Mouse (Mus musculus) urinary bladder, adult 18-20 months (tissue): ENCODE measurements around the gene Csf2rb.
"Not testable (repeated sequence)": the region's sequence is repeated elsewhere in the genome, so short reads cannot be mapped to it uniquely, and the experiment has no call there.

ENCODE experiments used
- DNase-seq, 2 experiments: peaks; one replicate each; pipeline ENCODE4 v3.0.0; 2022; ENCODE audit warnings: low spot score in 2 of 2, mixed read lengths in 2 of 2

Csf2rb gene

DNA sequence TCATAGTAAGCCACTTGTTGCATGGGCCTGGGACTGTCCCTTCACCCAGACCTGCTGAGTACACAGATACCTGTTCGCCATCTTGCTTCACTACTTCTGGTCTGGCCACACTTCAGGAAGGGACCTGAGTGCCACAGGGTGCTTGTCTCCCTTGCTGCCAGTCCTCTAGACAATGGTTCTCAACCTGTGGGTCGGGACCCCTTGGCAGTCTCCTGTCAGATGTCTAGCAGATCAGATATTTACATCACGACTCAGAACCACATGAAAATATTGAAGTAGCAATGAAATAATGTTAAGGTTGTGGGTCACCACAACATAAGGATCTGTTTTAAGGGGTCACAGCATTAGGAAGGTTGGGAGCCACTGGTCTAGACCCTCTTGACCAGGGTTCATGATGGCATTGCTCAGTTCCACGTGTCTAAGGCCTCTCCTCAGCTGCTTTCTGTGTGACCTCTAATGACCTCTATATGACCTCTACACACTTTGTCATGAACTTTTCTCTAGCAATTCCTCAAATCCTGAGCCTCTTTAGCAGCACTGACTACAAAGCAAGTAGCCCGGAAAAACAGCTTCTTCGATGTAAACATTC lies 2.3 kb downstream of the Csf2rb start:
- DNase-seq = not testable (repeated sequence)

DNA sequence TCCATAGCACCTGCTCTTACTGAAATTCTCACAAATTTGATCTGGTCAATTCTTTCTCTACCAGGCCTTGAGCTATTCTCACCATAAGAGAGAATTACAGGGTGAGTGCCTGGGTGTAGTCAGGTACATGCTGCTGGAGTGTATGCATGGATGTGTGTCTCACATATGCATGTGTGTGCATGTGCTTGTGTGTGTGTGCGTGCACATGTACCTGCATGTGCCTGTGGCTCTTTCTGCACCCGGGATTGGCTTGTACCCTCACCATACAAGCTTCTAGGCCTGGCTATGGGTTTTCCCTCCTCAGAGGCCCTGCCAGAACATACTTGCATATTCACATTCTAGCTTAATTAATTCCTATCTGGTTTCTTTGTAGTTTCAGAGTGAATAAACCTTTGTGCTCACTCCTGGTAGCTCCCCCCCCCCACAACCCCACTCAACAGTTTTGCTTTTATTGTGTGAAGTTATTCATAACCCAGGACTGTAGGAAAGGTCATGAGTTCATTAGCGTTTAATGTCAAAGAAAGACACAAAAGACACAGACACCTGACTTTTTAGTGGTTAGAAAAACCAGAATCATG lies 3.1 kb downstream of the Csf2rb start:
- DNase-seq = no peak

DNA sequence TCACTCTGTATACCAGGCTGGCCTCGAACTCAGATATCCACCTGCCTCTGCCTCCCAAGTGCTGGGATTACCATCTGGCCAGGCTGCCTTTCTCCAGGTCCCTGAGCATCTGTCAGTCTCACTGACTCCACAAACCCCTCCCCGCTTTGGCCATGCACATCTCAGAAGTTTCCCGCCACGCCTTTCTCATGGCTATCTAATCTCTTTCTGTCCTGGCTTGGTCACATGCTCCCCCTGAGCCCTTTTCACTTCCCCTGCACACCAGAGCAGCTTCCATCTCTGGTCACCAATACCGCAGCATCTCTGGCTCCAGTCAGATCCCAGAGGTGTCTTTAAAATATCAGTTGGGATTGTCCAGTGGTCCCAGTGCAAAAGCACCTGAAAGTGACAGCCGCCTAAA lies 4.4 kb downstream of the Csf2rb start:
- DNase-seq = not testable (repeated sequence)

DNA sequence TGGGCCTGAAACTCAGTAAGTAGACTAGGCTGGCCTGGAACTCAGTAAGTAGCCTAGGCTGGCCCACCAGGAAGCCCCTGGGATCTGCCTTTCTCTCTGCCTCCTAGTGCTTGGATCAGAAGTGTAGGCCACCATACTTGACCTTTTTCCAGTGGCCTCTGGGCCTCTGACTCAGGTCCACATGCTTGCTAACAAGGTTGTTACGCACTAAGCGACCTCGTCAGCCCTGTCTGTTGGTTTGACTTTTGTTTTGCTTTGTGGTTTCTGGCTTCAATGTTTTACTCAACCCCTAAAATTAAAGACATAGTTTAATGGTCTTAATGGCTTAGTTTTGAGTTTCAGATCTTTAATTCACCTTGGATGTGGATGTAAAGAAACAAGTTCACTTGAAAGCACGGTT lies 5.2 kb downstream of the Csf2rb start:
- no peak for DNase-seq

DNA sequence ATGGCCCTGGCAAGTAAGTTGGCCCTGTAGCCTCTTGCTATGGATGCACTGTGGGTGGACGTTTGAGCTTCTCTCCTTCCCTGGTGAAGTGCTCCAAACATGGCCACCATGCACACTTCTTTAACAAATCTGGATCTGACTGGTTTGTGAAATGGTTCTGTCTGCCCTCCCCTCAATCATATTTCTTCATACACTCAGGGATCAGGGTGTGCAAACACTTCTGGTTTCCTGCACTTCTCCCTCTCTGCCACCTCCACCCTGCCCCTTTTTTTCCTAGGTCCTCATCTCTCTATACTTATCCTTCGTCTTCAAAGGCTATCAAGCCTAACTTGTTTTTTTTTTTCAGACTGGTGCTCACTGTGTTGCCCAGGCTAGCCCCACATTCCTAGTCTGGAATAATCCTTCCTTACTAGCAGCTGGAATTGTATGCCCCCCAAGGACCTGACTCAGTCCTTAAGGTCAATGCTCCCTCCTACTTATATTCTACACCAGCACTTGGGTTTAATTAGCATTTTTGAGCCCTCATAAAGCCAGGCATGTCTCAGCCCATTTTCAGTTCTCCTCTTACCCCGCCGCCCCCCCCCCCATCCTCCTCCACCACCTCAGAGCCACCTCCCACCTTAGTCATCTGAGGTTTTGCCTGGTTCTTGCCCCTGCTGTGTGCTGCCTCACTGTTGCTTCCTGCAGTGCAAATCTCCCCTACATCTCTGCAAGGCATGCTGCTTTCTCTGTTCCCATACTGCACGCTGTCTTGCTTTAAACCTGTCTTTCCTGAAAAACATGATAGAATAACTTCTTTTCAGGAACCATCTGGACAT lies 6.2 kb downstream of the Csf2rb start:
- DNase-seq = no peak

DNA sequence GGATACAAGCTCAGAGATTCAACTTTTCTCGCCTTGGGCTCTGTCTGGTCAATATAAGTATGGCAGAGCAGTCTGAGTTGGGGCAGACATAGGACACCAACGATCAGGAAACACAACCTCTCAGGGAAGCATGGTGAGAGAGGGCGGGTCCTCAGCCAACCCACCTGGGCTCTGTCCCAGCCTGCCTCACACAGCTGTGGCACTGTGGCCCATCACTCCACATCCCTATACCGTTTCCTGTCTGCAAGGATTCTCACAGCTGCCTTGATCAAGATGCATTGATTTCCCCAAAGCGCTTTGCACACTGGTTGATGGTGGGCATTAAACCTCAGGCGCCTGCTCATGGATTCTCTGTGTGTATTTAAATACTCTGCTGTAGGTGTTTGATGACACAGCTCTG lies 7.4 kb downstream of the Csf2rb start:
- no peak for DNase-seq

DNA sequence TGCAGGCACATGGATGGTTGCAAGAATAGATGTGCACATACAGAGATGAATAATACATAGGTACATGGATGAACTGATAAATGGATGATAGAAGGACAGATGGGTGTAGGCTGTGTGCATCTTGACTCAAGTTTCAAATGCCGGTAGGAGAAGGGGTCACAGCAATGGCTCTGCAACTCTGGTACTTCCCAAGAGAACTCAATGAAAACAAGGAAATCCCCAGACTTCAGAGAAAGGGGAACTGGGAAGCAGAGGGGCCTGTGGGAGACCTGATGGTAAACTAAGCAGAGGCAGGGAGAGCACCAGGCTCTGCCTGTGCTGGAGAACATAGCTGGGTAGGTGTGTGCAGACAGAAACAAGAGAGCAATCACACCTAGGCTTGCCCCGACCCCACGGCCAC lies 8.8 kb downstream of the Csf2rb start:
- DNase-seq = no peak

DNA sequence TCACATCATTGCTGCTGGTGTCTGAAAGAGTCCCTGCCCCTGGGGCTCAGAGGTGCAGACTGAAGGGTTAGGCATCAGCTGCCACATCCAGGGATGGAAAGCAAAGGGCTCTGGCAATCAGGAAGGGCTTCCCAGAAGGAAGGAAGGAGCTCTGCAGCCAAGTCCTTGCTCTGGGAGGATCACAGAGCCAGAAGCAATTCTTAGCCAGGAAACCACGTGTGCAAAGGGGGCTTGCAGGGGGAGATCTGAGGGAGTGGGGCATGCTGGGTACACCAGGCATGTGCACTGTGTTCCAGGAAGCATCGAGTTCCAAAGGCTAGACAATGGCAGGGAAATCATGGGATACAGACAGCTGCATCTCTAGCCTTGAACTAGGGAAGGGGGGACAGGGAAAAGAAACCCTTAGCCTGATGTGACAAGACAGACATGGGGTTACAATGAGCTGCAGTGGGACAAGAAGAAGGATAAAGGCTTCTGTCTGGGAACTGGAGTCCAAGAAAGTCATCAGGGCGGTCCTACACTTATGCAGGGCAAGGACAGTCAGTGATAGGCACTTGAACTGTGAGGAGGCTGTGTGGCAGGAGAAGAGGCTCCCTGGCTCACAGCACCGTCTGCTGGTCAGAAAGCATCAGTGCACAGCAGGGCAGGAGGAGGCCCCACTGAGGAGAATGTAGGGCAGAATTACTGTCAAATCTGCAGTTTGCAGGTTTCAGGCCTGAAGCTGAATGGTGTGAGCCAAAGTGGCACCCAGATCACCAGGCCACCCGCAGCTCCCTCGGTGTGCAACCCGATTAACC lies 14.3 kb downstream of the Csf2rb start:
- DNase-seq = peak; percentile 21 to 31

DNA sequence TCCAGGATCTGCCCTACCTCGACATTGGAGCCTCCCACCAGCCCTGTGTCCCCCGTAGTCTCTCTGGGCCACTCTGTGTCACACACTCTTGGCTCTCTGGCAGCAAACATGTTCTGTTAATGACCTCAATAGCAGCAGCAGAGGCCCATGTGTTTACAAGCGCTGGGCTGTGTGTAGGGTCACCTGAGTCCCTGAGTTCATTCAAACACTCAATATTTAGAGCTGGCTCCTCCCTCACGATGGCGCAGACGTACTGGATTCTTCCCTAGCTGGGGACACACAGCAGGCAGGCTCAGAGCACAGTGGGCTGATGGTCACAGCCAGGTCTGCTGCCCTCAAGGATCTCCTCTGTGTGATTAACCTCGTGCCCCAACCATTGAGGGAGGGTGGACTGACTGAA lies 15.4 kb downstream of the Csf2rb start:
- DNase-seq = not testable (repeated sequence)

DNA sequence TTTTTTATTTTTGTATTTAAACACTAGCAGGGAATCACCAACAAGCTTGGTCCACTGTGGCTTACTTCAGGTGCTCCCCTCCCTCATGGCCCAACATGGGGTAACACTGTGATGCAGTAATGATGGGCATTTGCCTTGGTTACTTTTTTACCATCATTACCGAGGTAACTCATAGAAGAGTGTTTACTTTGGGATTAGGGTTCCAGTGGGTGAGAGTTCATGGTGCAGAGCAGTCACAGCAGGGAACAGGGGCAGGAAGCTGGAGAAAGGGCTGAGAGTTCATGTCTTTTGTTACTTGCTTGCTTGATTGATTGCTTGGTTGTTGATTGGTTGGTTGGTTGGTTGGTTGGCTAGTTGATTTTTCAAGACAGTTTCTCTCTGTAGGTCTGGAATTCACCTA lies 18.1 kb downstream of the Csf2rb start:
- DNase-seq = no peak

DNA sequence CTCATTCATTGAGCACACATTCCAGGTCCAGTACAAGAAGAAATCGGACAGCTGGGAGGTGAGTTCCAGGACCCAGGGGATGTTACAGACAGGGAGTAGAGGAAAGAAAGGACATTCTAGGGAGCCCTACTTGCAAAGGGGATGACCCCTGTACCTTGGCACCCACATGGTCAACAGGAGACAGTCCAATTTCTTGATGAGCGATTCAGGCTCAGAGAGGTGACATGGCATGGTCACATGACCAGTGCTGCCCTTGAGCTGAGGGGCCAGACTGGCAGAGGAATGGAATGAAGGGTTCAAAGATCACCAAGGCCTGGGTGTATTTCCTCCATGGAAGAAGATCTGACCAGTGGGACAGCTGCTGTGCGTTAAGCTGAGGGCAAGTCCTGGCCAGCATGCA lies 19.0 kb downstream of the Csf2rb start:
- no peak for DNase-seq

DNA sequence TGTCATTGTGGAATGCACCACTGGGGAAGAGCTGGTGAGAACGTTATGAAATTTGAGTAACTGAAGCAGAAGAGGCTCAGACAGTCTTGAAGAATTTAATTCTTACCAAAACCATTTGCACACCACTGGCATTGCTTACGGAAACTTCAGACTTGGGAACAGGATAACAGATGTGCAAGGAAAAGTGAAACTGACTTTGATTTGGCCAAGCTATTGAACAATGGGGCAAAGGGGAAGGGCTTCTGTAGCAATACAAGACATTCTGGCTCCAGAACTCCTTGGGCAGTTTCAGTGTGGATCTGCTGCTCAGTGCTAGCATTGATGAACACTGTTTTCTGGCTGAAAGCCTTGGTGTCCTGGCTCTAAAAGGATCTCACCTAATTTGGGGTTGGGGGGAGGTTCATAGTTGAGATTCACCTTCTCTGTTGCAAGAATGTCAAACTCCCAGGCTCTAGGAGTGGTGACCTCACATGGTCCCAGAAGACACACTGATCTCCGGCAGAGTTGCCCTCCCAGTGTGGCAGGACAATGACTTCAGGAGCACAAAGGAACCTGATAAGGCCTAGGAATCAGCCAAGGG lies 26.1 kb downstream of the Csf2rb start:
- no peak for DNase-seq

DNA sequence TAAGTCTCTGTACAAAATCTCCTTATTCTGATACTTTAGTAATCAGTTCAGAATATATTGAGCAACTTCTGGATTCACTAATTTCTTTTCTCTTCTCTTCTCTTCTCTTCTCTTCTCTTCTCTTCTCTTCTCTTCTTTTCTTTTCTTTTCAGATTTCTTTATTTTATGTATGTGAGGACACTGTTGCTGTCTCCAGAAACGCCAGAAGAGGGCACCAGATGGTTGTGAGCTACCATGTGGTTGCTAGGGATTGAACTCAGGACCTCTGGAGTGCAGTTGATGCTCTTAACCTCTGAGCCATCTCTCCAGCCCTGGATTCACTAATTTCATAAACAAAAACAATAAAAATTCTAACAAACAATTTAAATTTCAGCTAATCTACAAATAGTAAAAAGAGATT lies 29.4 kb downstream of the Csf2rb start:
- peak in 1 of 2 experiments; percentile 33 for DNase-seq

DNA sequence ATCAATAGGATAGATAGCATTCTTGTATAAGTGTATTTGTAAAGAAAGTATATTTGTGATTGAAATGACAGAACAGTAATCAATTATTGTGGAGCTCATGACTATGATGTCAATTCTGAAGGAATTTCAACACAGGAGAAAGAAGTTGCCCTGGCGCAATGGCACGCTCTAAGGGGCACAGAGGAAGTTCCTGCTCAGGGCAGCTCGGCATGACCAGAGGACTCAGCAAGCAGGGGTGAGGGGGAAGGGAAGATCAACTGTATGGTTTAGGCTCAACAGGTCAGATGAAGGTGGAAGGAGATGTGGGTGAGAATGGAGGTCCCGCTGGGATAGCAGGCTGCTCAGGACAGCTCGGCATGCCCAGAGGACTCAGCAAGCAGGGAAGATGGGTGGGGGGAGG lies 30.0 kb downstream of the Csf2rb start:
- DNase-seq = no peak

DNA sequence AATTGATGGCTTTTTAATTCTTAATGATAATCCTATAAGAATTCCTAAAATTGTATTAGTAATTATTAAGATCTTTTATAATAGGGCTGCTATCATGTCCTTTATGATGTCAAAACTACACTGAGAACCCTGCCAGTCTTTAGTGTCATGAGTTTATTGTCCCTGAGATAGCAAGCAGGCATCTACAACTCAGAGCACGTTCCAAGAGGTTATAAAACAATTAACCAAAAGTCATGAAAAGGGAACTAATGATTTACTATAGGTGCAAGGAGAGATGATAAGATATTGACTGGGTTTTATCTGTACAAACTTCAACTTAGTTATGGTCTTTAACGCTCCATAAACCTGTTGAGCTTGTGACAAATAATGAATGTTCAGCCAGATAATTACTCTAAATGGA lies 40.4 kb downstream of the Csf2rb start:
- no peak for DNase-seq

DNA sequence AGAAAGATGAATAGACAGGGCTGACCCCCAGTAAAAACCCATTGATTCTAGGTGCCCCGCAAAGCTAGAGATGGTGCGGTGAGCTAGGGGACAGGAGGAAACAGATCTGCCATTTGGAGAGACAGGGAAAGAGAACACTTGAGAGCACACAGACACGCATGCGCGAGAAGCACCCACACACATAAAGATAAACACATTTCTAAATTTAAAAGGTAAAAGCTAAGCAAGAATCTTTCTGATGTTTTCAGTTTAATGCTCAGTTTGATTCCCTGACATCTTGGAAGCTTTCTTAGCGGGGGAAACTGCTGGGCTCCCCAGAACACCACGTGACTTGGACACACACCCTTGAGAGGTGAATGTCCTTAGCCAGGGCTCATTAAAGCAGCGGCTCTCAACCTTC lies 41.3 kb downstream of the Csf2rb start:
- no peak for DNase-seq

DNA sequence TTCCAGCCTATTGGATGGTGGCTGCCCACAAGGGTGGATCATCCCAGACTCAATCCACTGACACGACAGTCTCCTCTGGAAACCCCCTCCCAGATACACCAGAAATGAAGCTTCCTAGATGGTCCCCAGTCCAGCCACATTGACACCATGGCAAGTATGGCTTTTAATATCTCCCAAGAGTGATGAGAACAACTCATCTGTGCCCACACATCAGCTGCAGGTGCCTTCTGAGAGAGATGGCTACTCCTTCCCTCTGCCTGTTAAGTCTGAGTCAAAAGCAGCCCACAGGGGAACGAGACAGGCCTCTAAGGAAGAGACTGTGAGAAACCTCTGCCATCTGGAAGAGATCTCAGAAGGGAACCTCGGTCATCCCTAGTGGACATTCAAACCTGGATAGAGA lies 42.3 kb downstream of the Csf2rb start:
- no peak for DNase-seq

DNA sequence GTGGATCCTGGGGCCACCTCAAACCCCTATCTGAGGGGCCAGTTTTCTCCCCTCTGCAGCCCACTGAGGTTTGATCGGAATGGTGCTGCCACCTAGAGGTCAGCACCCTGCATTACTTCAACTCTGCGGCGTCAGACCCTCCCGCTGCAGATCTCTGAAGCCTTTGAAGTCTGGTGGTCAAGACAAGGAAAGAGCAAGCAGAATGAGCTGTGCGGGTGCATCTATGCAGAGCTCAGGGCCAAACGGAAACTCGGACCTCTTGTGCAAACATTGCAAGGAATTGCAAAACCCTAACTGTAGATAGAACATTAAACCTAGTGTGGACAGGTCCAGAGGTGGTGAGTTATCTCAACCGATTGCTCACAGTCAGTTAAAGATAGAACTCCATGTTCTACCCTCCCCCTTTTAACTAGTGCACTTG lies 43.4 kb downstream of the Csf2rb start:
- DNase-seq = peak; percentile 41 to 53

DNA sequence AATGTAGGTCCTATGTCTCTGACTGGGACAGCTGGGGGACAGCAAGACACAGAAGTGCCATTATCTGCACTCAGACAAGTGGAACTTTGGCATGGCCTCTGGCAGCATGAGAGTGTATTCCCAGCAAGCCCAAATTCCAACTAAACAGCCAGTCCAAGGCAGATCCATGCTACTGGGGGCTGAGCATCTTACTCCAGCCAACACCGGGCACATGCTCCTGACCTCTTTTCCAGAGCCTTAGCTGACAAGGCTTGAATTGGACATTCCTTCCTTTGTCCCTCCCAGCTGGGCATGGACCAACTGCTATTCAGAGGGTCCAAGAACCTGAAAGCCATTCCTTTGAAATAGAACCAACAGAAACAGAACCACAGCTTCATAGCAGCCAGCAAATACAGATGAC lies 44.1 kb downstream of the Csf2rb start:
- DNase-seq = no peak

DNA sequence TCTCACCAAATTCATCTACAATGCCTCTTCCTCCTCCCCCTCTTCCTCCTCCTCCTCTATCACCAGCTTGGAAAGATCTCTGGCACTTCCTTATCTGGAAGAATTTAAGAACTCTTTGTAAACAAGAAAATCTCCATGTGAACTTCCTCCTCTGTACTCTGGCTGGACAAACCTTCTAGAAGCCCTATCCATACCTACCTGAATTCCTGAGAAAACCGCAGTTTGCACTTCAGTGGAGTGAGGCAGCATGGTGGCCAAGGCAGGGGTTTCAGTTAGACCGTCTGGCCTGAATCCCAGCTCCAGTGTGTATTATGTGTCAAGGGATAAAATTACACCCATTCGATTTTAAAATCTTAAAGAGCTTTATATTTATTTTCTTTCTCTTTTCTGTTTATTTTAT lies 47.2 kb downstream of the Csf2rb start:
- no peak for DNase-seq

DNA sequence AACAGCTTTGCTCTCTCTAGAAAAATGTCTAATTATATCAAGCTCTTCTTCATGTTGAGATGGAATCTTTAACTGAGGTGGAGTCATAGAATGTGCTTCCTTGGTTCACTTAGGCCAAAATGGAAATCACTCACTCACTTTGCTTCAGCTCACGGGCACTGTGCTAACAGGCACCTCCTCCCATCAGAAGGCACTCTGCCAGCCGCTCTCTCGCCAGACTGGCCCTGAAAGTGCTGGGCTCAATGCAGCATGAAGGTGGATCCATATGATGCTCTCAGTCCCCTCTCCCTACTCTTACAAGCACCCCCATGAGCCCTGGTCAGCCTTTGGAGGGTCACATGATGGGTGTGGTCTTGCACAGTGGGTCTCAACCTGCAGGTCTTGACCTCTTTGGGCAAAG lies 48.7 kb downstream of the Csf2rb start:
- no peak for DNase-seq

DNA sequence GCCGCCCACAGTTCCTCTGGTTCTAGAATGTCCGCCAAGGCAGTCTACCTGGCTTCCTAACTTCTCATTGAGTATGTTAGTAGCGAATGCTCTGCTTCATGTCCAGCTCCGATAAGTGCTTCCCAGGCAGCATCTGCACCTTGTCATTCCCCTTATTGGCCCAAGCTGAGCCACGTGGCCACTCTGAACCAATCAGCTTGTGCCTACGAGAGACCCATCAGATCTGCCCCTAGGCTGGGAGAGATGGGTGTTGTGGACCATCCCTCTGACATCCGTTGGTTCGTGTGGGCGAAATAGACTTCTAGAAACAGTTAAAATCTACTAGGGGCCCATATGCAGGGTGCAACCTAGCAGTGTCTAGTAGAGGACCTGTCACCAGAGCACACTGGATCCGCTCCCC lies 52.3 kb downstream of the Csf2rb start:
- DNase-seq = no peak
